Mouse (Mus musculus) ES-Bruce4 (cell line): ENCODE results near the gene Mrm1.
A peak's percentile ranks its signal among the peaks of the same experiment; 100 is the strongest.

Source experiments
- CTCF ChIP-seq: IDR thresholded peaks from one replicate; pipeline ENCODE4 v1.8.1; 2011; ENCODE audit warnings: low read depth, low read length
- EP300 ChIP-seq: IDR thresholded peaks from 2 replicates; pipeline ENCODE4 v1.6.1; 2011; ENCODE audit warnings: low read depth, low read length; ENCODE audit not compliant: insufficient read depth

DNA sequence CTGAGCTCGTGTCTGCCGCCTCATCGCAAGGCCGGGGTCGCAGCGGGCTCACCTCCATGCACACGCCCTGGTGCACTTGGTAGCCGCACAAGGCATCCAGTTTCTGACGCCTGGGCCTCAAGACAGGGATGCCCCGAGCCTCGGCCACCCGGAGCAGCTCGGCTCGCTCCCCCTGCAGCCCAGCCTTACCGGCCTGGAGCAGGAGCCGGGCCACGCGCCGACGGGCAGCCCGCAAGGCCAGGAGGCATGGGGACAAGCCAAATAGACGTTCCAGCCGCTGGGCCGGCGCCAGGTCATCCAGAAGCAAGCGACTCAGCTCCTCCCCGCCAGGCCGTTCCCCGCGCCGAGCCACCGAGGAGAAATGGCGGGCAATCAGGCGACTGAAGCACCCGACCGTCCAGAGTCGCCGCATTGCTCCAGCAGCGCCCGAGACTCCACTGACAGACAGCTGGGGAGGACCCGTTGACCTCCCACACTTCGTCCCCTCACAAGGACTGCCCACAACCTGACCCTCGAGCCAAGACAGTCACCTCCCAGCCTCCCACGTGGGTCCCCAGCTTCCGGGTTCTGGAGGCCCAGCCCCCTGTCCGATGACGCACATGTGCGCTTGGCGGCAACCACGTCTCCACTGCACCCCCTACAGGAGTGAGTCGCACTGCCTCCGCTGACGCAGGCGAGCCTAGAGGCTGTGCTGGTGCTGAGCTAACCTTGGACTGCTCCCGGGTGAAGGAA, at the start of gene Mrm1:
- peak; percentile 83 for TF ChIP-seq CTCF
- TF ChIP-seq EP300 = peak; percentile 64; the same call in 1 of the 2 replicates
